Mouse (Mus musculus) naive thymus-derived CD4-positive, alpha-beta T cell, adult 2 months (primary cell): ENCODE measurements around the gene 6720489N17Rik.
"Not testable (repeated sequence)": the region's sequence is repeated elsewhere in the genome, so short reads cannot be mapped to it uniquely, and the experiment has no call there.

Source experiments
- DNase-seq: peaks from one replicate; pipeline ENCODE4 v3.0.0-alpha.2; 2011; ENCODE audit warnings: low read depth

6720489N17Rik gene

GRCm38 (mm10) chr13:62623577-62624276, at the start of gene 6720489N17Rik:
TSS of gene 6720489N17Rik (minus strand) at chr13:62624182.
- peak; percentile 87 for DNase-seq

- no peak for DNase-seq
These were observed 29.4 kb upstream of the 6720489N17Rik start for GRCm38 (mm10) chr13:62653369-62653743.

- DNase-seq: peak; percentile 83
These were observed 28.8 kb upstream of the 6720489N17Rik start for GRCm38 (mm10) chr13:62652681-62653368.

GRCm38 (mm10) chr13:62627071-62627470, 3.1 kb upstream of the 6720489N17Rik start:
- DNase-seq: peak; percentile 79

- DNase-seq: peak; percentile 14
These were observed 289 bp upstream of the 6720489N17Rik start for GRCm38 (mm10) chr13:62624277-62624665.

- not testable (repeated sequence) for DNase-seq
These were observed 6.5 kb downstream of the 6720489N17Rik start for GRCm38 (mm10) chr13:62617449-62617848.

- DNase-seq: not testable (repeated sequence)
These were observed 52.9 kb downstream of the 6720489N17Rik start, which contains the start of gene Zfp934 for GRCm38 (mm10) chr13:62571099-62571498. TSS of gene Zfp934 (minus strand) at chr13:62571199.

GRCm38 (mm10) chr13:62561696-62562095, 62.3 kb downstream of the 6720489N17Rik start:
- DNase-seq: not testable (repeated sequence)

GRCm38 (mm10) chr13:62558189-62559110, 65.5 kb downstream of the 6720489N17Rik start, which contains the start of gene Zfp935:
TSS of gene Zfp935 (minus strand) at chr13:62558511.
- peak; percentile 51 for DNase-seq
